Comparison of ENCODE assay signal across 20 mouse cellular contexts in the genomic region with DNA sequence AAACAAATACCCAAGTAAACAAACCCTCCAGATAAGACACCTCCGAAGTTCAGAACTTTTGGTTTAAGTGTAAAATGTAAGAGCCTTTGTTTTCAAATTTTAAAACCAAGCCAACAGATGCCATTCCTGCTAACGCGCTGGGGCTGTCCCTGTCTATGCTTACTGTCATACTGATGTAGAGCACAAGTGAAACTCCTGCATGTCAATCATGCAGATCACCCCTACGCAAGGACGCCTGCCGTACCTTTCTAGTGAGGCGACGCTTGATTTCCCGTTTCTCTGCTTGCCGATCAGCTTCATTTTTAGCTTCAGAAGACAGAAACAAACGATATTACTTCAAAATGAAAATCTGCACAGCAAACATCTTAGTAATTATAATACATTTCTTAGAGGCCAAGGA.
"Had no signal": no experiment of that assay in that cellular context is flagged by ENCODE, and none has a peak within 500 bp of the region (broad histone marks: within the 10 kb centered on the region; RNA-seq: fewer than 3 reads in every experiment).

No protein-coding gene starts in this region.

- H3K27ac ChIP-seq: limb, embryonic 10.5 days; limb, embryonic 13.5 days; liver, embryonic 12.5 days; liver, embryonic 15.5 days; lung, embryonic 15.5 days; midbrain, embryonic 10.5 days; neural tube, embryonic 12.5 days; neural tube, embryonic 15.5 days; stomach, embryonic 15.5 days had no signal

- DNase-seq: kidney, adult 18-20 months; kidney, adult 9 months; kidney, postnatal 14 days; kidney, postnatal 4 days; liver; lung, adult 18-20 months; lung, postnatal 10 days; lung, postnatal 36 days; midbrain, embryonic 14.5 days; thymus, postnatal 36 days had no signal

- H3K4me3 ChIP-seq: limb, embryonic 10.5 days; limb, embryonic 13.5 days; liver, embryonic 12.5 days; liver, embryonic 15.5 days; lung, embryonic 15.5 days; megakaryocyte, embryonic 14.5 days; midbrain, embryonic 10.5 days; neural tube, embryonic 12.5 days; neural tube, embryonic 15.5 days; stomach, embryonic 15.5 days had no signal

- ATAC-seq: liver, embryonic 12.5 days had no signal

- H3K27me3 ChIP-seq: limb, embryonic 13.5 days; liver, embryonic 12.5 days; liver, embryonic 15.5 days; lung, embryonic 15.5 days; megakaryocyte, embryonic 14.5 days; neural tube, embryonic 12.5 days; neural tube, embryonic 15.5 days; stomach, embryonic 15.5 days had no signal

- H3K4me1 ChIP-seq: limb, embryonic 10.5 days; limb, embryonic 13.5 days; liver, embryonic 12.5 days; liver, embryonic 15.5 days; megakaryocyte, embryonic 14.5 days; midbrain, embryonic 10.5 days; neural tube, embryonic 12.5 days; neural tube, embryonic 15.5 days; stomach, embryonic 15.5 days had no signal

- H3K9ac ChIP-seq: limb, embryonic 13.5 days; liver, embryonic 12.5 days; liver, embryonic 15.5 days; lung, embryonic 15.5 days; neural tube, embryonic 12.5 days; neural tube, embryonic 15.5 days; stomach, embryonic 15.5 days had no signal
